Mouse (Mus musculus): Measurements from ENCODE around the gene Parp6.
A peak's percentile ranks its signal among the peaks of the same experiment; 100 is the strongest.

The Parp6 gene

GRCm38 (mm10) chr9:59679678-59680533 is 62.8 kb downstream of the Parp6 start, which contains the start of gene Gramd2:
Gene Gramd2 (plus strand): TSS chr9:59680144.
- peak; percentile 72 for DNase-seq (ENCODE audit: low read depth, low spot score)

GRCm38 (mm10) chr9:59680534-59680875 is 63.4 kb downstream of the Parp6 start:
- DNase-seq (ENCODE audit: low read depth, low spot score), result no peak

DNA sequence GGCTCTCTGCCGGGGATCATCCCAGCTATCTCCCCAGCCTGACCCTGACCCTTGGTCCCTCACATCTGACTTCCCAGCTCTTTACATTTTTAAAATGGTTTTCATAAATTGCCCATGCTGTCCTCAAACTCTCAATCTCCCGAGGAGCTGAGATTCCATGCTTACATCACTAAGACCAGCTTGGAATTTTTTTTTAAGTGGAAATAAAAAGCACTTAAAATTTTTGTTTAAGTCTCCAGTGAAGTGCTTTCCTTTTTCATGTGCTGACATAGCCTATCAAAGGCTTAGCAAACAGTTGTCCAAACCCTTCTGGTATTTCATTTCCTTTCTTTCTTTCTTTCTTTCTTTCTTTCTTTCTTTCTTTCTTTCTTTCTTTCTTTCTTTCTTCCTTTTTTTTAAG is 66.9 kb downstream of the Parp6 start:
- no peak for DNase-seq (ENCODE audit: low read depth, low spot score)

DNA sequence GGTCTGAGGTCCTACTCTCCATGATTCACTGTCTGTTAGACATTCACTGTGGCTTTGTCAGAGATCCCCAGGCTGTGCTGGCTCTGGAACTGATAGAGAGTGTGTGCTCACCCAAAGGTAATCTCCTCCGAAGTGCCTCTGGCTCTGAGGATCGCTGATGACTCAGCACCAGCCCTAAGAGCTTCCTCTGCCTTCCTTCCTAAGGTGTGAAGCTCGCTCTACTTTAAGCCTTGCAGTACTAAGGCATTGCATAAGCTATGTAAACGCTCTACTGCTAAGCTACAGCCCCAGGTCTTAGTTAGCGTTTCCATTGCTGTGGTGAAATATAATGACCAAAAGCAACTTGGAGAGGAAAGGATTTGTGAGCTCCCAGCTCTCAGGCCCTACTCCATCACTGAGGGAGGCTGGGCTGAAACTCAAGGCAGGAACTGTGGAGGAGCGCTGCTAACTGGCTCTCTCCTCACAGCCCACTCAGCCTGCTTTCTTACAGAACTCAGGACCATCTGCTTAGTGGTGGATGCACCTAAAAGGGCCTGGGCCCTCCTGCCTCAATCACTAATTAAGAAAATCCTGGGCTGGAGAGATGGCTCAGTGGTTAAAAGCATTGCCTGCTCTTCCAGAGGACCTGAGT is 70.4 kb downstream of the Parp6 start:
- DNase-seq (ENCODE audit: low read depth, low spot score), result no peak

GRCm38 (mm10) chr9:59691635-59692094 is 74.6 kb downstream of the Parp6 start:
- no peak for DNase-seq (ENCODE audit: low read depth, low spot score)

DNA sequence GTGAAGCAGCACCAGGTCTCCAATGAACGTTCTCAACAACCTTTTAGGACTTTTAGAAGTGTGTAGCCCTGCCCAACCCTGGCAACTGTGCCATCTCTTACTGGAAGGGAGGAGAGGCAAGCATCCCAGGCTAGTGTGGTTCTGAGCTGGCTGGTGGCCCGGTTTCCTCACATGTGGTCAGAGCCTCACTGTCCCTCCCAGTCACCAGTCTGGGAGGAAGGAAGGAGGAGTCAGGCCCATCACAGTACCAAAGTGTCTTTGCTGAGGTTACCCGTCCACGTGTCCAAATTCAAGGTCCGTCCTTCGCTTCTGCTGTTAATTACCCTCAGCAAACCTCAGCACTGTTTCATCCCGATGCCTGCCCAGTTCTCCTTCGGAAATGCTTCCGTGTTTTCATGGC is 75.1 kb downstream of the Parp6 start:
- no peak for DNase-seq (ENCODE audit: low read depth, low spot score)

- DNase-seq (ENCODE audit: low read depth, low spot score), result no peak
These were observed 77.7 kb downstream of the Parp6 start for GRCm38 (mm10) chr9:59694571-59695450.

GRCm38 (mm10) chr9:59695451-59695813 is 78.3 kb downstream of the Parp6 start:
- no peak for DNase-seq (ENCODE audit: low read depth, low spot score)

DNA sequence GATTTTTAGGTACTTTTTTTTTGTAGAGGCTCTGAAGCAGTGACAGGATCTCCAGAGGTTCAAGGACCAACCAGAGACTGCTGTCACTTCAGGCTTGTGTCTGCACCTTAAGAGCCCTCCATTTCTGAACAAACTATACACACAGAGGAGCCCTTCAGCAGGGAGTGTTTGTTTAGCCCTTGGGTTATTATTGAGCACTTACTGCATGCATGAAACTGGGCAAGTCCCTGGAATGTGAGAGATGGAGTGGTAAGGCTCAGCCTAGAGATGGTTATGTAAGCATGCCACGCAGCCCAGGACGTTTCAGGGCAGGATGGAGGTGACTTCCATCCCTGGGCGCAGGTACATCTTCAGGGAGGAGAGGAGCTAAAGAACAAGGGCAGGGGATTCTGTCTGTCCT is 79.3 kb downstream of the Parp6 start:
- DNase-seq (ENCODE audit: low read depth, low spot score), result no peak
